Mouse (Mus musculus) stomach, postnatal 0 days (tissue): ENCODE results near the gene Ttl.
A peak's percentile ranks its signal among the peaks of the same experiment; 100 is the strongest.

Source experiments
- CTCF ChIP-seq: IDR thresholded peaks from 2 replicates; pipeline ENCODE4 v1.5.1; 2016; ENCODE audit warnings: antibody characterized with exemption, low read depth, mild to moderate bottlenecking, moderate library complexity
- EP300 ChIP-seq: optimal IDR thresholded peaks from 2 replicates; pipeline ENCODE3; 2016; ENCODE audit warnings: antibody characterized with exemption

DNA sequence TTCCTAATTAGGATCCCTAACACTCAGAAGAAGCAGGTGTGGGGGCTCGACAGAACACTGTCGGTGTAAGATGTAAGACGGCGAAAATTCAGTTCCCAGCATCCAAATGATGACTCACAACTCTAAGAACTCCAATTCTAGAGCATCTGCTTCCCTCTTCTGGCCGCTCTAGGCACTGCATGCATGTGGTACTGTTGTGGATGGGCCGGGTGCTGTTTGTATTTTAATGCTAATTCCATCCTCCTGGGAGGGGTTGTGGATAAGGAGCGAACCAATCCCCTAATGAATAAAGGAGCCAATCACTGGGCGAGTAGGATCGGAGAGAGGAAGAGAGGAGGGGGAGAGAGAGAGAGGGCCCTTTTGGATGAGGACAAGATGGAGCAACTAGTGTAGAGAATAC lies 9.1 kb upstream of the Ttl start:
- TF ChIP-seq CTCF (peak; percentile 64), EP300 (no peak)
